Mouse (Mus musculus) hindbrain, embryonic 16.5 days (tissue): Measurements from ENCODE around the gene Hs6st3. TPM values are rescaled to one million over a fixed set of nuclear protein-coding genes. Genes with fewer than 3 reads are reported as not detected.
A peak's percentile ranks its signal among the peaks of the same experiment; 100 is the strongest.

Experiments
- ATAC-seq: fragments of 200-750 bp; cut with Nextera tagmentation; 2 replicates; pipeline ENCODE4 v1.8.0; 2017; ENCODE audit warnings: moderate TSS enrichment, moderate library complexity
- H3K27ac ChIP-seq: fragments of 300-500 bp; sonication (generic); 2 replicates; pipeline ENCODE4 v1.5.1; 2014; ENCODE audit warnings: low read depth, mild to moderate bottlenecking, control low read depth, low read length, moderate library complexity
- H3K27me3 ChIP-seq: fragments of 300-500 bp; sonication (generic); replicated peaks from 2 replicates; pipeline ENCODE4 v1.6.1; 2014; ENCODE audit warnings: low read length; ENCODE audit not compliant: control insufficient read depth, insufficient read depth
- H3K36me3 ChIP-seq: fragments of 300-500 bp; sonication (generic); 2 replicates; pipeline ENCODE4 v1.6.1; 2014; ENCODE audit warnings: mild to moderate bottlenecking, low read length, moderate library complexity, mixed read lengths; ENCODE audit not compliant: control insufficient read depth, insufficient read depth
- H3K4me1 ChIP-seq: fragments of 300-500 bp; sonication (generic); 2 replicates; pipeline ENCODE4 v1.6.1; 2014; ENCODE audit warnings: low read depth, low read length; ENCODE audit not compliant: control insufficient read depth, insufficient read depth
- H3K4me2 ChIP-seq: fragments of 300-500 bp; sonication (generic); 2 replicates; pipeline ENCODE4 v1.6.1; 2014; ENCODE audit warnings: mild to moderate bottlenecking, low read length, control low read depth, moderate library complexity
- H3K4me3 ChIP-seq: fragments of 300-500 bp; sonication (generic); 2 replicates; pipeline ENCODE4 v1.5.1; 2014; ENCODE audit warnings: mild to moderate bottlenecking, low read length, control low read depth, moderate library complexity
- H3K9ac ChIP-seq: fragments of 300-500 bp; sonication (generic); 2 replicates; pipeline ENCODE4 v1.6.1; 2014; ENCODE audit warnings: low read depth, mild to moderate bottlenecking, control low read depth, low read length, moderate library complexity
- H3K9me3 ChIP-seq: fragments of 300-500 bp; sonication (generic); 2 replicates; pipeline ENCODE4 v1.6.1; 2014; ENCODE audit warnings: mild to moderate bottlenecking, low read length, moderate library complexity; ENCODE audit not compliant: control insufficient read depth
- WGBS: fragments of 180-500 bp; shearing (Covaris S2); extraction: QIAGEN DNeasy Blood & Tissue Kit; methylation state at CpG from one replicate; pipeline ENCODE4 v1.1.7; 2014; 5-methylcytosine and 5-hydroxymethylcytosine counted together
- polyA plus RNA-seq: library from polyadenylated mRNA; unstranded; fragments of >200 nt; fragmentation: Nextera tagmentation; extraction: Ambion mirVana; gene quantifications from 2 replicates; pipeline ENCODE4 v1.2.1, GENCODE M21; 2015

Hs6st3 gene
- polyA plus RNA-seq = 1.7 and 1.8 TPM in 2 replicates

GRCm38 (mm10) chr14:119137906-119138785 is at the start of gene Hs6st3:
TSS of gene Hs6st3 (plus strand) at chr14:119138341.
- Histone ChIP-seq H3K9me3 (no peaks in the 10 kb centered on the region), H3K4me2 (peak within 1 kb of the TSS; percentile 95), H3K27ac (peak within 1 kb of the TSS; percentile 54), H3K27me3 (peaks cover 10% of the 10 kb centered on the region), H3K36me3 (no peaks in the 10 kb centered on the region), H3K4me1 (peaks cover 3% of the 10 kb centered on the region; the same call in 1 of the 2 replicates), H3K4me3 (peak within 1 kb of the TSS; percentile 80), H3K9ac (peak within 1 kb of the TSS; percentile 82)
- ATAC-seq = peak; percentile 29; the same call in 1 of the 2 replicates
- WGBS = under 1% methylated on average over 95 of the region's 100 CpGs

- no peaks in the 10 kb centered on the region for H3K27me3 ChIP-seq
- no peaks in the 10 kb centered on the region for H3K9me3 ChIP-seq
- H3K4me3 ChIP-seq = peak within 1 kb of the TSS; percentile 93
- WGBS = 0% methylated on average over 60 of the region's 72 CpGs
- H3K4me2 ChIP-seq = peak within 1 kb of the TSS; percentile 89
- H3K27ac ChIP-seq = peak within 1 kb of the TSS; percentile 90
- no peaks in the 10 kb centered on the region for H3K36me3 ChIP-seq
- ATAC-seq = peak; percentile 97
- H3K9ac ChIP-seq = peak within 1 kb of the TSS; percentile 97
- H3K4me1 ChIP-seq = peaks cover 12% of the 10 kb centered on the region
Observed at GRCm38 (mm10) chr14:119098851-119099569, 39.1 kb upstream of the Hs6st3 start, which contains the start of gene Uggt2. TSS of gene Uggt2 (minus strand) at chr14:119099430.

GRCm38 (mm10) chr14:119099570-119099891 is 38.6 kb upstream of the Hs6st3 start:
- peak overlapping the region; percentile 89 for H3K4me2 ChIP-seq
- peak overlapping the region; percentile 93 for H3K4me3 ChIP-seq
- 1% methylated on average over 13 of the region's 13 CpGs for WGBS
- peak overlapping the region; percentile 90 for H3K27ac ChIP-seq
- H3K4me1 ChIP-seq = peaks cover 12% of the 10 kb centered on the region
- peak overlapping the region; percentile 97 for H3K9ac ChIP-seq
- ATAC-seq = peak; percentile 90
- no peaks in the 10 kb centered on the region for H3K9me3 ChIP-seq
- no peaks in the 10 kb centered on the region for H3K36me3 ChIP-seq
- no peaks in the 10 kb centered on the region for H3K27me3 ChIP-seq

- Histone ChIP-seq H3K27ac (no peak overlapping the region), H3K4me3 (no peak overlapping the region), H3K4me1 (no peaks in the 10 kb centered on the region), H3K9ac (no peak overlapping the region), H3K9me3 (no peaks in the 10 kb centered on the region), H3K27me3 (no peaks in the 10 kb centered on the region), H3K36me3 (no peaks in the 10 kb centered on the region), H3K4me2 (no peak overlapping the region)
- WGBS = 68% methylated on average over 8 of the region's 8 CpGs
- ATAC-seq = no peak
Observed at GRCm38 (mm10) chr14:119107591-119107990, 30.6 kb upstream of the Hs6st3 start.

GRCm38 (mm10) chr14:119108776-119109301 is 29.3 kb upstream of the Hs6st3 start:
- H3K36me3 ChIP-seq = no peaks in the 10 kb centered on the region
- WGBS = 63% methylated on average over 7 of the region's 7 CpGs
- H3K9ac ChIP-seq = no peak overlapping the region
- H3K9me3 ChIP-seq = no peaks in the 10 kb centered on the region
- H3K4me2 ChIP-seq = no peak overlapping the region
- no peak for ATAC-seq
- no peak overlapping the region for H3K4me3 ChIP-seq
- no peak overlapping the region for H3K27ac ChIP-seq
- H3K4me1 ChIP-seq = no peaks in the 10 kb centered on the region
- no peaks in the 10 kb centered on the region for H3K27me3 ChIP-seq

- no peaks in the 10 kb centered on the region for H3K9me3 ChIP-seq
- H3K9ac ChIP-seq = no peak overlapping the region
- H3K36me3 ChIP-seq = no peaks in the 10 kb centered on the region
- H3K4me3 ChIP-seq = no peak overlapping the region
- H3K4me1 ChIP-seq = no peaks in the 10 kb centered on the region
- no peak overlapping the region for H3K4me2 ChIP-seq
- H3K27ac ChIP-seq = no peak overlapping the region
- peak; percentile 63 for ATAC-seq
- H3K27me3 ChIP-seq = no peaks in the 10 kb centered on the region
- 76% methylated on average over 3 of the region's 3 CpGs for WGBS
Observed at GRCm38 (mm10) chr14:119109776-119110218, 28.3 kb upstream of the Hs6st3 start.

GRCm38 (mm10) chr14:119112558-119112957 is 25.6 kb upstream of the Hs6st3 start:
- Histone ChIP-seq H3K4me2 (no peak overlapping the region), H3K36me3 (no peaks in the 10 kb centered on the region), H3K9ac (no peak overlapping the region), H3K9me3 (no peaks in the 10 kb centered on the region), H3K4me3 (no peak overlapping the region), H3K27me3 (no peaks in the 10 kb centered on the region), H3K4me1 (no peaks in the 10 kb centered on the region), H3K27ac (no peak overlapping the region)
- 74% methylated on average over 6 of the region's 6 CpGs for WGBS
- ATAC-seq = no peak

GRCm38 (mm10) chr14:119123582-119123981 is 14.6 kb upstream of the Hs6st3 start:
- H3K27me3 ChIP-seq = peaks cover 2% of the 10 kb centered on the region; the same call in 1 of the 2 replicates
- H3K36me3 ChIP-seq = no peaks in the 10 kb centered on the region
- H3K9ac ChIP-seq = peak overlapping the region; percentile 52; the same call in 1 of the 2 replicates
- no peak overlapping the region for H3K27ac ChIP-seq
- H3K4me3 ChIP-seq = peak overlapping the region; percentile 39
- 7% methylated on average over 12 of the region's 12 CpGs for WGBS
- H3K4me2 ChIP-seq = peak overlapping the region; percentile 66
- peak; percentile 48 for ATAC-seq
- H3K4me1 ChIP-seq = peaks cover 3% of the 10 kb centered on the region; the same call in 1 of the 2 replicates
- no peaks in the 10 kb centered on the region for H3K9me3 ChIP-seq
